Mouse (Mus musculus): ENCODE measurements at regions not wholly inside any gene's neighbourhood (a gene's known extent, or its start where the extent isn't known, plus 50 kb on each side); places are given as distances from the start of the nearest gene placed in this dataset.
"Not testable (repeated sequence)": the region's sequence is repeated elsewhere in the genome, so short reads cannot be mapped to it uniquely, and the experiment has no call there.

DNA sequence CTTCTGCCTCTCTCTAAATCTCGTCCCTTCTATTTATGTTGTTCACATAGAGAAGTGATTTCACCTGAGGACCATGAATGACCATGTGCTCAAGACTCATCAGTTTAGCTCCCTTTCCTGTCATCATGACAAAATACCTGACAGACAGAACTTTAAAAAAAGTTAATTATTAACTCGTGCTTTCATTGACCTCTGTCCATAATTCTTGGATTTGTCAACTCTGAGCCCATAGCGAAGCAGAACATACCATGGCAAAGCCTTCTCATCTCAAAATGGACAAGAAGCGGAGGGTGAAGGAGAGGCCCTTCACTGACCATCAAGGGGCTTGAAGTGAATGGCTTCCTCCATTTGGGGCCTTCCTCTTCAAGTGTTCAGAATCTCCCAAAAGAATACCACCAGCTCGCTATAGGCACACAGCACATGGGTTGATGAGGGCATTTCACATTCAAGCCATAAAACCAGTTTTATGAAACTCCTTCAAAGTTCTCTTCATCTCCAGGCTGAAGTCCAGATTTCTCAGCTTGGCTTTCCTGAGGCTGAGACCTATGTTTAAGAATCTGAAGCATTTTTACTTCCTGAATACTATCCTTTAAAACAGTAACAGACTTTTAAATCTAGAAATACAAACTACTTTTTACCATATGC is 144.0 kb upstream of the P2ry1 start:
- H3K9me3 ChIP-seq (ENCODE audit: control insufficient read depth, low read length) = no peaks in the 10 kb centered on the region
- H3K36me3 ChIP-seq (ENCODE audit: control insufficient read depth, insufficient read depth, low read length) = no peaks in the 10 kb centered on the region
- H3K9ac ChIP-seq (ENCODE audit: low read length) = no peak overlapping the region
- H3K27ac ChIP-seq (ENCODE audit: low read depth, low read length) = no peak overlapping the region
- 84% methylated on average over 5 of the region's 5 CpGs for WGBS
- H3K4me1 ChIP-seq (ENCODE audit: control insufficient read depth, insufficient read depth, low read length) = no peaks in the 10 kb centered on the region
- H3K4me3 ChIP-seq (ENCODE audit: low read depth, low read length) = no peak overlapping the region
- no peak for DNase-seq (ENCODE audit: low spot score, missing footprints)
- H3K4me2 ChIP-seq = no peak overlapping the region
- H3K27me3 ChIP-seq (ENCODE audit: control insufficient read depth, insufficient read depth, low read length) = no peaks in the 10 kb centered on the region
- no peak for ATAC-seq (ENCODE audit: low FRiP score)

DNA sequence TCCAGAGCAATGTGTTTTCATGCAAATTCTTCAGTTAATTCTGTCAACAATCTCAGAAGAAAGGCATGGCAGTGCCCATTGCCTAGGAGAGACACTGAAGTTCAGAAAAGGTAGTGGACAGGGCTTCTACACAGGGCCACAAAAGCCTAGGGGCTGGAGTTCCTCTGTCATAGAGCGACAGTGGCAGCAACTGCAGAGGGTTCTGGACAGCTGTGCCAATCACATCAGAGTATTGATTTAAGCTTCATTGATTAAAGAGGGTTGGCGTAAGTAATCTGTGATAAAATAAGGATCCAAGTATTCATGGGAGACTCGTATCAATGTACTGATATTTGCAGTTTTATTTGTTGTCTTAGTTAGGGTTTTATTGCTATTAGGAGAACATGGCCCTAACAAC is 143.5 kb upstream of the P2ry1 start:
- Histone ChIP-seq H3K4me2 (no peak overlapping the region), H3K36me3 (ENCODE audit: control insufficient read depth, insufficient read depth, low read length) (no peaks in the 10 kb centered on the region), H3K4me1 (ENCODE audit: control insufficient read depth, insufficient read depth, low read length) (no peaks in the 10 kb centered on the region), H3K9me3 (ENCODE audit: control insufficient read depth, low read length) (no peaks in the 10 kb centered on the region), H3K27me3 (ENCODE audit: control insufficient read depth, insufficient read depth, low read length) (no peaks in the 10 kb centered on the region), H3K27ac (ENCODE audit: low read depth, low read length) (no peak overlapping the region), H3K4me3 (ENCODE audit: low read depth, low read length) (no peak overlapping the region), H3K9ac (ENCODE audit: low read length) (no peak overlapping the region)
- no peak for DNase-seq (ENCODE audit: low spot score, missing footprints)
- WGBS = 87% methylated on average over 3 of the region's 3 CpGs
- no peak for ATAC-seq (ENCODE audit: low FRiP score)

DNA sequence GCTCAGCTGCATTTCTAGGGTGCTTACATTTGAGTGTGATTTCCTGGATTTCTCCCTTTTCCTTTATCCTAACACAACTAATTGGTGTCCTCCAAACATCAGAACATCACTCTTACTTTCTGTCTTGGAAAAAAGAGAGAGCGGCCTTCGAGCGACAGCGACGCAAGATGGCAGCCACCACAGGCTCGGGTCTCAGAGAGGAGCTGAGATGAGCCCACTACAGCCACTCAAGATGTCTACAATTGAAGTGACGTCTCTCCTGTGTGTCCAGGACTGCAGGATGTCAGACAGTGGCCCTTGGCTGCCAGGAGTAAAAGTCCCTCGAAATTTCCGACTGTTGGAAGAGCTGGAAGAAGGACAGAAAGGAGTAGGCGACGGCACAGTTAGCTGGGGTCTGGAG is 125.7 kb upstream of the P2ry1 start:
- not testable (repeated sequence) for ATAC-seq (ENCODE audit: low FRiP score); H3K4me3 ChIP-seq (ENCODE audit: low read depth, low read length); H3K27me3 ChIP-seq (ENCODE audit: control insufficient read depth, insufficient read depth, low read length); H3K4me1 ChIP-seq (ENCODE audit: control insufficient read depth, insufficient read depth, low read length); H3K9me3 ChIP-seq (ENCODE audit: control insufficient read depth, low read length); DNase-seq (ENCODE audit: low spot score, missing footprints); H3K4me2 ChIP-seq; H3K9ac ChIP-seq (ENCODE audit: low read length); H3K36me3 ChIP-seq (ENCODE audit: control insufficient read depth, insufficient read depth, low read length); H3K27ac ChIP-seq (ENCODE audit: low read depth, low read length)
- WGBS = 93% methylated on average over 11 of the region's 11 CpGs

DNA sequence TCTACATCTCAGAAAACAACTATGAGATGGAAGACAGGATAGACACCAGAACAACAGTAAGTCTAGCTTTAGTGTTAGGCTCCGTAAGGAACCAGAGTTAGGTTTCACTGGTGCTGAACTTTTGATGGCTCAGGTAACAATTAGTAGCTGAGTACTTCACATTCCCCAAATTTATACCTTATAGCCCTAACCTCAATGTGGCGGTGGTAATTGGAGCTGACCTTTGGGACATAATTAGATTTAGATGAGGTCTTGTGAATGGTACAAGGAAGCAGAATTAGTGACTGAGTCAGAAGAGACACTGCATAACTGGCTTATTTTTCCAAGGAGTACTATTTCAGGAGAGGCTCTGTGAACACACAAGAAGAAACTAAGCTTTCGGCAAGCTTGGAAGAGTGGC is 123.7 kb upstream of the P2ry1 start:
- Histone ChIP-seq H3K4me1 (ENCODE audit: control insufficient read depth, insufficient read depth, low read length) (no peaks in the 10 kb centered on the region), H3K4me3 (ENCODE audit: low read depth, low read length) (no peak overlapping the region), H3K9me3 (ENCODE audit: control insufficient read depth, low read length) (no peaks in the 10 kb centered on the region), H3K27ac (ENCODE audit: low read depth, low read length) (no peak overlapping the region), H3K4me2 (no peak overlapping the region), H3K9ac (ENCODE audit: low read length) (no peak overlapping the region), H3K27me3 (ENCODE audit: control insufficient read depth, insufficient read depth, low read length) (no peaks in the 10 kb centered on the region), H3K36me3 (ENCODE audit: control insufficient read depth, insufficient read depth, low read length) (no peaks in the 10 kb centered on the region)
- 85% methylated on average over 3 of the region's 3 CpGs for WGBS
- ATAC-seq (ENCODE audit: low FRiP score) = no peak
- DNase-seq (ENCODE audit: low spot score, missing footprints) = no peak

DNA sequence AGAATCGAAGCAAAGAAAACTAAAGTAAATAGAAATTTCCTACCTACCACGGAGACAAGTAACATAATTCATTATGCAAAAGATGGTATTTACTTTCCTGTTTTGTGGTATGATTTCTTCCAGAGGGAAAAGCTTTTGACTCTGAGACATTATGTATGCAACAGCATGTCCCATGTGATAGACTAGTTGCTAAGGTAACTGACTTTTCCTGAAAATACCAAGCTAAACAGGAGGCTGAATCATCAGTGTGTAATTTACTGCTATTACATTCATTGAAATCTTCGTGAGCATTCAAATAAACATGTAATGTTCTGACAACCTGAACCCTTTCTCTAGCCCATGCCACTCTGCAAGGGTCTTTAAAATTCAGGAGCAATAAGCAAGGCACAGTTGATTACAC is 118.6 kb upstream of the P2ry1 start:
- H3K9me3 ChIP-seq (ENCODE audit: control insufficient read depth, low read length) = no peaks in the 10 kb centered on the region
- WGBS = 62% methylated on average over 3 of the region's 3 CpGs
- H3K4me3 ChIP-seq (ENCODE audit: low read depth, low read length) = no peak overlapping the region
- H3K27ac ChIP-seq (ENCODE audit: low read depth, low read length) = no peak overlapping the region
- DNase-seq (ENCODE audit: low spot score, missing footprints) (no peak), ATAC-seq (ENCODE audit: low FRiP score) (no peak)
- H3K36me3 ChIP-seq (ENCODE audit: control insufficient read depth, insufficient read depth, low read length) = no peaks in the 10 kb centered on the region
- no peaks in the 10 kb centered on the region for H3K27me3 ChIP-seq (ENCODE audit: control insufficient read depth, insufficient read depth, low read length)
- H3K4me2 ChIP-seq = no peak overlapping the region
- H3K9ac ChIP-seq (ENCODE audit: low read length) = no peak overlapping the region
- no peaks in the 10 kb centered on the region for H3K4me1 ChIP-seq (ENCODE audit: control insufficient read depth, insufficient read depth, low read length)

DNA sequence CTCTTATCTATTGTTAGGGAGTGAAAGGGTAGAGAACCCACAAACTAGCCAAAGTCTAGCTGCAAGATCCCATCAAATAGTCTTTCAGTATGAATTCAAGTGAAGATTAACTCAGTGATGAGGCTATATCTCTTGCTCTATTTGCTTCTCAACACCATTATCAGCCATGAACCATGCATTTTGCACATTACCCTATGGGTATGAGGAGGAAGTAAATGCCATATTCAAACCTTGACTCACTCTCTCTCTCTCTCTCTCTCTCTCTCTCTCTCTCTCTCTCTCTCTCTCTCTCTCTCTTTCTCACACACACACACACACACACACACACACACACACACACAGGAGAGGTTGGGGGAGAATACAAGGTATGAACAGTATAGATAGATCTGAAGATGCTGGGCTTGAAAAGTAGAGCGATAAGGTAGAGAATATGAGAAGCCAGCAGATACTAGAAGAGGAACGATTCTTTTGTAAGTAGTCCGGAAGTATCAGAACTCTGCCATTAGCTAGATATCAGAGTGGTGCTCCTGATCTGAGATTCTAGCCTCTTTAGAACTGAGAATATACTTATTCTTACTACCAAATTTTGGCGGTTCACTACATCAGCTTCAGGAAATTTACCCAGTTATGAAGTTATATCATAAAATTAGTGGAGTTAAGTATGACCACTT is 113.3 kb upstream of the P2ry1 start:
- ATAC-seq (ENCODE audit: low FRiP score) = no peak
- H3K27ac ChIP-seq (ENCODE audit: low read depth, low read length) = no peak overlapping the region
- H3K9me3 ChIP-seq (ENCODE audit: control insufficient read depth, low read length) = no peaks in the 10 kb centered on the region
- no peaks in the 10 kb centered on the region for H3K27me3 ChIP-seq (ENCODE audit: control insufficient read depth, insufficient read depth, low read length)
- no peaks in the 10 kb centered on the region for H3K36me3 ChIP-seq (ENCODE audit: control insufficient read depth, insufficient read depth, low read length)
- H3K9ac ChIP-seq (ENCODE audit: low read length) = no peak overlapping the region
- DNase-seq (ENCODE audit: low spot score, missing footprints) = no peak
- no peak overlapping the region for H3K4me3 ChIP-seq (ENCODE audit: low read depth, low read length)
- no peak overlapping the region for H3K4me2 ChIP-seq
- no peaks in the 10 kb centered on the region for H3K4me1 ChIP-seq (ENCODE audit: control insufficient read depth, insufficient read depth, low read length)
- 97% methylated on average over 4 of the region's 4 CpGs for WGBS

DNA sequence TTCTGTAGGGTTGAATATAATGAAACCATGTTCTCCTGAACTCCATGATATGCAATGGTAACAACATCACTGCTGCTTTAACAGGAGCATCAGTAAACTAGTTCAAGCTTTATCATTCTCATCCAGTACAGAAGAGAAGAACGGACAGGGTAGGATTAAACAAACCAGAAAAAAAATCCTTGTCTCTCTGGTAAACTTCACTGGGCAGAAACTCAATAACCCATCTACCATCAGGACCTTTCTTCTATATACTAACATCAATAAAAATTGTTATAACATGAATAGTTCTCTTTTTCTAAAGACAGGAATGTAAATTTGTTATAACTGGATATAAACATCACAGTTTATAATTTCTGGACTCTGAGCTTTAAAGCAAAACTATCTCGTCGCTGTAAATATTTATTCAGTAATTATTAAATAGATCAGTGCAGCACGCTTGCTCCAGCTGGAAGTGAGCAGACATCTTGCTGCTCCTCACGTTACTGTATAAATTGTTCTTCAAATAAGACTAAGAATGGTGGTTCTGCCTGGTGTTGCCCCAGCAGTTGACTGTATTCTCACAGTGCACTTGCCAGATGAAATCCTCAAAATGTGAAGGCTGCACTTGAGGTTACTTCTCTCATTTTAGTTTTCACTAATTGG is 104.8 kb upstream of the P2ry1 start:
- Histone ChIP-seq H3K36me3 (ENCODE audit: control insufficient read depth, insufficient read depth, low read length) (no peaks in the 10 kb centered on the region), H3K4me1 (ENCODE audit: control insufficient read depth, insufficient read depth, low read length) (no peaks in the 10 kb centered on the region), H3K4me3 (ENCODE audit: low read depth, low read length) (no peak overlapping the region), H3K27me3 (ENCODE audit: control insufficient read depth, insufficient read depth, low read length) (no peaks in the 10 kb centered on the region), H3K27ac (ENCODE audit: low read depth, low read length) (no peak overlapping the region), H3K4me2 (no peak overlapping the region), H3K9me3 (ENCODE audit: control insufficient read depth, low read length) (no peaks in the 10 kb centered on the region), H3K9ac (ENCODE audit: low read length) (no peak overlapping the region)
- ATAC-seq (ENCODE audit: low FRiP score) = no peak
- 89% methylated on average over 5 of the region's 5 CpGs for WGBS
- DNase-seq (ENCODE audit: low spot score, missing footprints) = no peak

DNA sequence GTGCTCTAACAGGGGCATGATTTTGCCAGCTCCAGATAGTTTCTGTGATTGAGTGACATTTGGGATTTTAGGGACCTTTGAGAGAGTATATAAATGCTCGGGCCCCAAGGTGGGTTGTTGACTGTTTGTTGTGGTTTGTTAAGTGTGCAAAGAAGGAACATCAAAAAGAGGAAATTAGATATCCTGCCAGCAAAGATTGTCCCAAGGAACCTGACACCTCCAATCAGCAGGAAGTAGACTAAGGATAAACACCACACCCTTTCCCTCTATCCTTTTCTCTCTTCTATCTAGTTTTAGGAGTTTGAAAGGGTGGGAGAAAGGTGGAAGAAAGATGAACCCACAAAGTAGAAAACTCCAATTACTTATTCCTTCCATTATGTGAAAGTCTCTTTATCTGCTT is 103.9 kb upstream of the P2ry1 start:
- H3K27me3 ChIP-seq (ENCODE audit: control insufficient read depth, insufficient read depth, low read length) = no peaks in the 10 kb centered on the region
- no peak overlapping the region for H3K27ac ChIP-seq (ENCODE audit: low read depth, low read length)
- no peak overlapping the region for H3K9ac ChIP-seq (ENCODE audit: low read length)
- no peak overlapping the region for H3K4me3 ChIP-seq (ENCODE audit: low read depth, low read length)
- DNase-seq (ENCODE audit: low spot score, missing footprints) = no peak
- WGBS = 70% methylated on average over 1 of the region's 1 CpGs
- no peak for ATAC-seq (ENCODE audit: low FRiP score)
- no peaks in the 10 kb centered on the region for H3K4me1 ChIP-seq (ENCODE audit: control insufficient read depth, insufficient read depth, low read length)
- no peaks in the 10 kb centered on the region for H3K9me3 ChIP-seq (ENCODE audit: control insufficient read depth, low read length)
- no peaks in the 10 kb centered on the region for H3K36me3 ChIP-seq (ENCODE audit: control insufficient read depth, insufficient read depth, low read length)
- H3K4me2 ChIP-seq = no peak overlapping the region

DNA sequence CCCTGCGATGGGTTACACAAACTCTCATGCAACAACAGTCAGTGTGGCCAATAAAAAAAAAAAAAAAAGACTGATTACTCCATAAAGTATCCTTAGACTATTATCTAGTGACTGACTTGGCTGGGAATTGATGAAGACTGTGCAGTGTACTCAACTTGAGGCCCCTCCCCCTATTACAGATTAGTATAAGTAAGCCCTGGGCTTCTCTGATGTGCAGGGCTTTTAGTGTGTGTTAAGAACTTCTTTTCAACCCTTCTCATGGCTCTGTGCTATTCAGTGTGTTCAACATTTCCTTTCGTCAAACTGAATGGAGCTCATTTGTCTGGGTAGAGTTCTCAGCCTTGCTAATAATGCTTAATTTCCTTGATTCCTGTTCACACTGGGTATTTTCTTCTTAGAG is 101.0 kb upstream of the P2ry1 start:
- ATAC-seq (ENCODE audit: low FRiP score) (no peak), DNase-seq (ENCODE audit: low spot score, missing footprints) (no peak)
- H3K36me3 ChIP-seq (ENCODE audit: control insufficient read depth, insufficient read depth, low read length) = no peaks in the 10 kb centered on the region
- no peak overlapping the region for H3K9ac ChIP-seq (ENCODE audit: low read length)
- no peaks in the 10 kb centered on the region for H3K4me1 ChIP-seq (ENCODE audit: control insufficient read depth, insufficient read depth, low read length)
- no peaks in the 10 kb centered on the region for H3K9me3 ChIP-seq (ENCODE audit: control insufficient read depth, low read length)
- H3K4me3 ChIP-seq (ENCODE audit: low read depth, low read length) = no peak overlapping the region
- WGBS = 74% methylated on average over 2 of the region's 2 CpGs
- H3K27ac ChIP-seq (ENCODE audit: low read depth, low read length) = no peak overlapping the region
- H3K4me2 ChIP-seq = no peak overlapping the region
- no peaks in the 10 kb centered on the region for H3K27me3 ChIP-seq (ENCODE audit: control insufficient read depth, insufficient read depth, low read length)

Measured in midbrain, embryonic 11.5 days (tissue).